Mouse (Mus musculus): ENCODE measurements at regions not wholly inside any gene's neighbourhood (a gene's known extent, or its start where the extent isn't known, plus 50 kb on each side); places are given as distances from the start of the nearest gene placed in this dataset.

DNA sequence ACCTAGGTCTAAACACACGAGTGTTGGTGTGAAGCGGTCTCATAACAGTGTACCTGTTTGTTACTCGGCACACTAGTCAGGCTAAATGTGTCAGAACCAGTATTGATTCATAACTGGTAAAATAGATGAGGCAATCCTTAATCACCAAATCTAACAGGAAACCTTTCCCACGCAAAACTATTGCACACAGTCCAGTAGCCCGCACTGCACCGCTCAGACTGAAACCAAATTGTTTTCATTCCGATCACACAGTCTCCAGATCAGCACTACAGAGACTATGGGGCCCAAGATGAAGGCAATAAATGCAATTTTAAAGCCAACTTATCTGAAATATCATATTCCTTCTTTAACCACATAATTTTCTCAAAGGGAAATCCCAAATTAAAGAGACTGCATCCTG, 246.1 kb upstream of the Smim15 start:
- TF ChIP-seq CTCF (IDR thresholded peaks at IDR 0.05; ENCODE audit: insufficient read depth, low read depth, low read length) (no peak), POLR2A (IDR thresholded peaks at IDR 0.05; ENCODE audit: insufficient read depth, low read depth, low read length) (no peak)
